Mouse (Mus musculus) retina, adult 2 months (tissue): ENCODE measurements around the gene Sp1.
A peak's percentile ranks its signal among the peaks of the same experiment; 100 is the strongest.

Experiments
- DNase-seq: peaks from one replicate; pipeline ENCODE4 v3.0.0-alpha.2; 2012; ENCODE audit warnings: low read depth, low spot score

Gene Sp1

DNA sequence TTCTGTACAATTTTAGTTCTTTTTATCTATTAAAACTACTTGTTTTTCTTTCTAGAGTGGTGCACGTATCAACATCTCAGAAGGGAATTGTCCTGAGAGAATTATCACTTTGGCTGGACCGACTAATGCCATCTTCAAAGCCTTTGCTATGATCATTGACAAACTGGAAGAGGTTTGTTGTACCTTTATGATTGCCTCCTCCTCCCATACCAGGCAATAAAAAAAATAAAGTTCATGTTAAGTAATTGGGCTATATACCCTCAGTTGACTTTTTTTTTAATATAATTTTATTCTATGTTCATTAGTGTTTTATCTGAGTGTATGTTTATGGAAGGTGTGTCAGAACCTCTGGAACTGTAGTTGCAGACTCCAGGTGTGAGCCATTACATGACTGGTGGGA is 68.6 kb downstream of the Sp1 start:
- no peak for DNase-seq

DNA sequence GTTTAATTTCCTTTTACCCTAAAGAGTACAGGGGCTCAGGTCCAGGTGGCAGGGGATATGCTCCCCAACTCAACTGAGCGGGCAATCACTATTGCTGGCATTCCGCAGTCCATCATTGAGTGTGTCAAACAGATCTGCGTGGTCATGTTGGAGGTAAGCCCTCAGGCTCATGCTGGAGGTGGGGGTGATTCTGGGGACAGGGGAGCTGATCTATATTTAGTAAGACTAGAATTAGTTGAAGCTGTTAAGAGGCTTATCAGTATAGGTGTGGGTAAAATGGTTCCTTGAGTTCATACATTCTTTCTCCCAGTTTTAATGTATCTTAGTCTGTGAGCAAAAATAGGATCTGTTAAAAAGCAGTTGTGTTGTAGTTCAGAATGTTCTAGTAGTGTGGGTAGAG is 77.2 kb downstream of the Sp1 start:
- peak; percentile 71 for DNase-seq

DNA sequence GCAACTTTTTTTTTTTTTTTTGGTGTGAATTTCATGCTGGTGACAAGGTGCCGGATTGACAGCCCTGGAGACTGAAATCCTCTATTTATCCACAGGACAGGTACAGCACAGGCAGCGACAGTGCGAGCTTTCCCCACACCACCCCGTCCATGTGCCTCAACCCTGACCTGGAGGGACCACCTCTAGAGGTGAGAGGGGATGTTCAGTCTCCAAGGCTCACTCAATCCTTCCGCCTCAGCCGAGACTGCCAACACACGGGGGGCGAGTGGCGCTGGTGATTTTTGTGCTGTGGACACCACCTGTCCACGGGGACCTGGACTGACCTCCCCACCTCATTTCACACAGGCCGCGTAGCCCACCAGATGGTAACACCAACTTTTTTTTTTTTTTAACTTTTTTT is 79.9 kb downstream of the Sp1 start:
- DNase-seq: no peak
